Mouse (Mus musculus): ENCODE results near the gene Xab2. TPM values are rescaled to one million over a fixed set of nuclear protein-coding genes. Genes with fewer than 3 reads are reported as not detected.
A peak's percentile ranks its signal among the peaks of the same experiment; 100 is the strongest.
"Not testable (repeated sequence)": the region's sequence is repeated elsewhere in the genome, so short reads cannot be mapped to it uniquely, and the experiment has no call there.

The Xab2 gene
- total RNA-seq, 2 experiments from 2014 or later: 36.6 to 36.9 TPM

DNA sequence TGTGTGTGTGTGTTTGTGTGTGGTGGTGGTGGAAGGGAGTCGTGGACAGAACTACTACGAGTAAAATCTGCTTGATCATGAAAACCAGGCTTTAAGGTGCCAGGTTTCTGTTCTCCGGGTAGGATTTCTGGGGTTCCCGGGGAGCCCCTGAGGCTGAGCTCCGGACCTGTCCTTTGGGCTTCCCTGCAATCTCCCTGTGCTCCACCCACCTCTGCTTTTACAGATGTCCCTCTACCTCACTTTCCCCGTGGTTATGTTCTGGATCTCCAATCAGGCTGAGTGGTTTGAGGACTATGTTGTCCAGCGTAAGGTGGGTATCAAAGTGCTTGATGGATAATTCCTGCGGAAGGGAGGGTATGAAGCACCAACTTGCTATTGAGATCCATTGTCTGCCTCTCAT lies 1.0 kb upstream of the Xab2 start:
- intact Hi-C loops (cut with DNase I): no loop called here
- DNase-seq (ENCODE audit: low spot score in 2 of 2): no peak

DNA sequence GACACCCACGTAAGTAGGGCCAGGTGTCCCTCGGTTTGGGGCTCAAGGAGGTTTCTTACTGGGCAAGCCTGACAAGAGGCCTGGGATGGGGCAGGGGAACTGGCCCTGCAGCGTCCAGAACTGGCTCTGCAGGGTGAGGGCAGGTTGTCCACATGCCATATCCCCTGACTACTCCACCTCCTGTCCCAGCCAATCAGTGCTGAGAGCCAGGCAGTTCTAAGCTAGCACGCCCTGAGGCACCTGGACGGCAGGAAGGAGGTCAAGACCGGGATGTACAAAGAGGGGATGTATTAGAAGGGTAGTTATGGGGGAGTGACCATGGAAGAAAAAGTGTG lies 11.3 kb downstream of the Xab2 start:
- no peak for DNase-seq (ENCODE audit: low spot score in 2 of 2)
- intact Hi-C loops (cut with DNase I): no loop called here

DNA sequence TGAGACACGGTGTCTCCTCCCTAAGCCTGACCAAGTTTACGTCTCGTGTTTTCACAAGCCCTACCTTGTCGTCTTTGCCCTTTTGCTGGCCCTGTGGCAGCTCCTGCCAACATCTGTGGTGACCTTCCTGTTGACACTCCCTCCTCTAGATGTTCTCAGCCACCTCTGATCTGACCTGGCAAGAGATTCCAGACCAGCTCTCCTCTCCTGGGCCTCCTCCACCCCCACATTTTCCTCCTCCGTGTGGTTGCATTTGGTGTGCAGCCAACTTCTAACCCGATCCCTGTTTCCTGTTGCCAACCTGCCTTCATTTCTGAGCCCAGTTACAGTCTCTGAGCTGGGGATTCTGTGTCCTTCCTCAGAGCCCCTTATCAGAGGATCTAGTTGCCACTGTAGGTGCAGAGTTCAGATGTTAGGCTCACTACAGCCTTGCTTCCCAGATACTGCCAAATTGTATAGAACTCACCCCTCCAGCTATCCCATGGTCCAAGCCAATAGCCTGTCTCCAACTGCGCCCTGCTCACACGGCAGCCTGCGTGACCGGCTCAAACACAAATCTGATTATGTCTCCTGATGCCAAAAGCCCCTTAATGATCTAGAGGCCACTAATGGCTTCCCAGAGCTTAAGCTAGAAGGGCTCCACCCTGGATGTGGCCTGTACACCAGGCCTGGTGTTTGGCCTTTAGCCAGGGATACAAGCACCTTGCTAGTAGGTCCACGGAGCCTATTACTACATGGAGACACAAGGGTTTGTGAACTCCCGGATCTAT lies 11.9 kb downstream of the Xab2 start:
- intact Hi-C loops (cut with DNase I): no loop called here
- no peak for DNase-seq (ENCODE audit: low spot score in 2 of 2)

DNA sequence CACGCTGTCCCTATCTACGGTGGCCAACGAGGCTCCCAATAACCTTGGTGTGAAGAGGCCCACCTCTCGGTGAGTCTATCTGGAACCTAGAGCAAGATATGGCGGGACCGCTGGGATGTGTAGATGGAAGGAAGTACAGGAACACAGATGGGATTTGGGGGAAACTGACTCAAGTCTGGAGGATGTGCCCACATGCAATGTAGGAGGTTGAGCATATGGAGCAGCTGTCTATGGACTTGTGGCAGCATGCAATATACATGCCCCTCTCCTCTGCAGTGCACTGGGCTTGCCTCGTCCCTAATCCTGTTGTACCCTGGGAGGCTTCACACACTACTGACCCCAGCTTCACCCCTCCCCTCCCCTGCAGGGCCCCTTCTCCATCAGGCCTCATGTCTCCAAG lies 13.3 kb downstream of the Xab2 start:
- intact Hi-C loops (cut with DNase I): no loop called here
- no peak for DNase-seq (ENCODE audit: low spot score in 2 of 2)

DNA sequence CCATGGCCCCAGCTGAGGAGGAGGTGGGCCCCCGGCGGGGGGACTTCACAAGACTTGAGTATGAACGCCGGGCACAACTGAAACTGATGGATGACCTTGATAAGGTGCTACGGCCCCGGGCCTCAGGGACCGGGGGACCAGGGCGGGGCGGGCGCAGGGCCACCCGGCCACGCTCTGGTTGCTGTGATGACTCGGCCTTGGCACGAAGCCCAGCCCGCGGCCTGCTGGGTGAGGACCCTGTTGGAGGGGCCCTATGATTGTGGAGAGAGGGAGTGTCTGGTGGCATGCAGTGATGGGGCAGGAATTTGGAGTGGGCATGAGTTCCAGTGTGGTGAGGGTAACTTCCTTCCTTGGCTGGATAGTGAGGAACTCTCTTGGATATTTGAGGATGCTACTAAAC lies 14.5 kb downstream of the Xab2 start:
- intact Hi-C loops (cut with DNase I): no loop called here
- no peak for DNase-seq (ENCODE audit: low spot score in 2 of 2)

DNA sequence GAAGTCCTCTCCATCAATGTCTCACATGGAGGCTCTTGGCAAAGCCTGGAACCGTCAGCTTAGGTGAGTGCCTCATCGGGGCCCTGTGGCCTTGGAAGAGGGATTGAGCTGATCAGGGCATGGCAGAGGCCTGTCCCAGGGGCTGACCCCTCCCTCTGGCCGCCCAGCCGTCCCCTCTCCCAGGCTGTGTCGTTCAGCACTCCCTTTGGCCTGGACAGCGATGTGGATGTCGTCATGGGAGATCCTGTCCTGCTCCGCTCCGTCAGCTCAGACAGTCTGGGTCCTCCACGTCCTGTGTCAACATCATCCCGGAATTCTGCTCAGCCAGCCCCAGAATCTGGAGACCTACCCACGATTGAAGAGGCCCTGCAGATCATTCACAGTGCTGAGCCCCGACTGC lies 17.7 kb downstream of the Xab2 start:
- no peak for DNase-seq (ENCODE audit: low spot score in 2 of 2)
- intact Hi-C loops (cut with DNase I): no loop called here

DNA sequence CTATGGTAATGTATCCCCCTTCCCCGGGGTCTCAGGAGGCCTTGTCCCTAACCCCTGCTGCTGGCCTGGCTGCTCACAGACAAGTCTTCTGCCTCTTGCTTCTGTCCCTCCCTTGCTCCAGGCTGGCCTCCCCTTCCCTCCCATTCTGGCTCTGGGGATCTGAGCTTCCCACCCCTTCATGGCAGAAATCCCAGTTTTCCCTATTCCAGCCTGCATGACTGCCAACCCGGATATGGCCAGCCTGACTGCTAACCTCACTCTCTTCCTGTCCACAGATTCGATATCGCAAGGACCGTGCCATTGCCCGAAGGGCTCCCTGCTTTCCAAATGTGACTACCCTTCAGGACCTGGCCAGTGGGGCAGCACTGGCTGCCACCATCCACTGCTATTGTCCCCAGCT lies 20.7 kb downstream of the Xab2 start:
- intact Hi-C loops (cut with DNase I): no loop called here
- DNase-seq (ENCODE audit: low spot score in 2 of 2): no peak

DNA sequence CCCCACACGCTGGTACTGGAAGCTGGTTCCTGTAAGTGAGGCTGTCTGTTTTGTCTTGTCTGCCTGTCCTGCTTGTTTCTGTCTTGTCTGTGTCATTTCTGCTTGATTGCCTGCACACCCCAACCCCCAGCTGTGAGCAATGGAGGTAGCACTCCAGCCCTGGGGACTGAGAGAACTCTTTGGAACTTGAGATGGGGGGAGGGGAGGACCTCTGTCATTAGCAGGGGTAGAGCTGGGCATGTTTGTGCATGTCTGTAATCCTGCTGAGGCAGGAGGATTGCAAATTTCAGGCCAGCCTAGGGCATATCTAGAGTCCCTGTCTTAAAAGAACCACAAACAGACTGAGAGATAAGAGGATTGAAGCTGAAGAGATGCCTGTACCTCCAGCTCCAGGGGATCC lies 21.9 kb downstream of the Xab2 start:
- DNase-seq (ENCODE audit: low spot score in 2 of 2): no peak
- intact Hi-C loops (cut with DNase I): no loop called here

DNA sequence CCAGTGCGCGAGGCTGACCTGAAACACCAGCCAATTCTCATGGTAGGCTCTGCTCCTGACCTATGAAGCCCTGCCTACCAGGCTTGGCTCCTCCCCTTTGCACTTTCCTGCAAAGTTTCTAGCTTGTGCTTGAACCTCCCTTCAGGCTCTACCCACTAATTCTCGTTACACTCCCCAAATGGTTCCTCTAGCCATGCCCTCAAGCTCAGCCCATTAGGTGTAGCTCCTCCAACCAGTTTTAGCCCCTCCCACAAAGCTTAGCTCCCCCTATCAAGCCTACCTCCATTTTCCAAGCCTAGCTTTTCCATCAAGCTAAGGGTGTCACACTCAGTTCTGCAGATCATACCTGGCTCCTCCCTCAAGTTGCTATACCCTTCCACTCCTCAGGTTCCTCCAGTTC lies 23.1 kb downstream of the Xab2 start:
- intact Hi-C loops (cut with DNase I): no loop called here
- no peak for DNase-seq (ENCODE audit: low spot score in 2 of 2)

DNA sequence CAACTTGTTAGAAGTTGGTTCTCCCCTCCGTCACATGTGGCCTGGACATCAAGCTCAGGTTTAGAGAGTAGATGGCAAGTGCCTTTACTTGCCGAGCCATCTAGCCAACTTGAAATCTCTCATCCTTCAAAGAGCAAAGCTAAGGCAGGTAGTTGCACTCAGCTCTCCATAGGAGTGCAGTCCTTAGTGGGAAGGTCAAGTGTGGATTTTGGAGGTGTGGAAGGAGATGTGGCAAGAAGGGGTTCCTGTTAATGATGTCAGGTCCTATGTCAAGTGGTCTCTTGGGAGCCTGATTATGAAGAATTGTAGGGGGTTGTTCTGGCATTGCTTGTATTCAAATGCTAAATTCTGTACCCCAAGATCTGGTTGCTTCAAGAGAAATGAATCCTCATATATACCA lies 26.6 kb downstream of the Xab2 start:
- intact Hi-C loops (cut with DNase I): no loop called here
- no peak for DNase-seq (ENCODE audit: low spot score in 2 of 2)

DNA sequence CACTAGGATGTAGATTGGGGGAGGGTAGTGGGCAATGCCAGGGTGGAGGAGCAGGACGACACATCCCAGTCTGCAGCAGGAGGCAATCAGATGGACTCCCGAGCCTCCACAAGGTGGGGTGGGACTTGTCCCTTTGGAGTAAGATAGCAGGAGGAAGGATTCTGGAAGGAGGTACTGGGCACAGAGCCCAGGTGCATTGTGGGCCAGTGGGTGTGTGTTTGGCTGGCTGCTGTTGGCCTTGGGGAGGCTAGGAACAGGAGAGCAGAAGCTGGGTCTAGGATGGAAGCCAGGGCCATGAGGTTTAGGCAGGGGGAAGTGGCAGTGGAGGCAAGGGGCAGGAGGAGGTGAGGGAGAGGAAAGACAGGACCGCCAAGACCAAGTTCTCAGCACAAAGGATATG lies 27.6 kb downstream of the Xab2 start:
- no peak for DNase-seq (ENCODE audit: low spot score in 2 of 2)
- intact Hi-C loops (cut with DNase I): no loop called here

DNA sequence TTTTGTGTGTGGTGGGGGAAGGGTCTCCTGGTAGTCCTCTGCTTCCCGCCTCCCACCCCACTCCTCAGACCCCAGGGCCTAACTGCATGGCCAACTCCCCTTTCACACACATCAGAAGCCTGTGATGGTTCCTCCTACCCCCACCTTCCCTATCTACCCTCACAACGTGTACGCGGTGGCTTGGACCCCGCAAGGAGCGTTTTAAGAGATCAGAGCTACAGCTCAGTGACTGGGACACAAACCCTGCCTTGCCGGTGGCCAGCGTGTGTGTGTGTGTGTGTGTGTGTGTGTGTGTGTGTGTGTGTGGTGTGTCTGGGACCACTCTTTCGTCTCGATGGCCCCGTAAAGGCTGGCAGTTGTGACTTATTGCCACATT lies 32.9 kb downstream of the Xab2 start:
- intact Hi-C loops (cut with DNase I): no loop called here

DNA sequence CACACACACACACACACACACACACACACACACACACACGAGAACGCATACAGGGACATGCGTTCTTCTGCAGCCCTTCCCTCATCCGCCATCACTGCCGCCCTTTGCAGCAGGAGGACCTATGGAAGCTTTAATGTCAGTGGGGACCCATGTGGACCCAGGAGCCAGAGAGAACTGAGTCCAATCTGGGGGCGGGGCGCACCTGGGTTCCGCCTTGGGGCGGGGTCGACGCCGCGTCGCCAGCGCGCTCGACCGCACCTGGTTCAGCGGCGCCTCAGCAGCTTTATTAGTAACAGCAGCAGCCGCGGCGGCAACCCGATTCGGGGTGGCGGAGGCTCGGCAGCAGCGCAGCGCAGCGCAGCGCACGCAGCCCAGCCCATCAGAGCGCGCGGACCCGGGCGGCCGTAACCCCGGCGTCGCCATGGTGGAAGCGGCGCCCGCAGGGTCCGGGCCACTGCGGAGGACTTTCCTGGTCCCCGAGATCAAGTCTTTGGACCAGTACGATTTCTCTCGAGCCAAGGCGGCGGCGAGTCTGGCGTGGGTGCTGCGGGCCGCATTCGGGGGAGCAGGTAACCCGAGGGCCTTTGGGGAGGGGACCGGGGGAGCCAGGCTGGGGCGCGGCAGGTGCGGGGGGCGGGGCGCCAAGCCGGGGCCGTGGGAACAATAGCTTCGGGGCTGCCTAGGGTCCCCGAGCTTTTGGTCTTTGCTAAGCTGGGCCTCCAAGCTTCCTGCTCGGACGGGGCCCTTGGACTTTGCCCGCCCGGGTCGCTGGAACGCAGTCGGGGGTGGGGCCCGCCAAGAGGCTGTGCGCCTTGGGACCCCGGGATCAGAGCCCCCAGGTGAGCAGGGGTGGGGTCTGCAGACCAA lies 33.5 kb downstream of the Xab2 start:
- DNase-seq (ENCODE audit: low spot score in 2 of 2): peak; percentile 73 to 79
- intact Hi-C loops (cut with DNase I): no loop called here

More for the DNA sequence above, 32.9 kb downstream of the Xab2 start:
- DNase-seq (ENCODE audit: low spot score in 2 of 2): no peak

DNA sequence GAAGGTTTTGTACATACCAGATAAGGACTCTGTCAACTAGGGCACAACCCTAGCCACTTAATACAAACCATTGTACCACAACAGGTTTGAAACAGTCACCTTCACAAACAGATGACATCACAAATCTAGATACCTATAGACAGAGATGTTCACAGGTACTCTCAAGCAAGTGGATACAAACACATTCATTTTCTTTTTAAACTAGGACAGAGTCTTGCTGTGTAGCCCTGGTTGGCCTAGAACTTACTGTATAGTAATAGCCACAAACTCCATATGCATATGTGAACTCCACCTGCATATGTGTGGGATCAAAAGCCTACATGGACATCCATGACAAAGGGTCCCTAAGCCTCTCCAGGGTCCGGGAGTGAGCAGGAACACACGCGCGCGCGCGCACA lies 34.1 kb downstream of the Xab2 start, which contains the start of gene Camsap3:
Gene Camsap3, plus strand, starts transcription at position 301 of the 398 bp plus-strand sequence.
- intact Hi-C loops (cut with DNase I): no loop called here

DNA sequence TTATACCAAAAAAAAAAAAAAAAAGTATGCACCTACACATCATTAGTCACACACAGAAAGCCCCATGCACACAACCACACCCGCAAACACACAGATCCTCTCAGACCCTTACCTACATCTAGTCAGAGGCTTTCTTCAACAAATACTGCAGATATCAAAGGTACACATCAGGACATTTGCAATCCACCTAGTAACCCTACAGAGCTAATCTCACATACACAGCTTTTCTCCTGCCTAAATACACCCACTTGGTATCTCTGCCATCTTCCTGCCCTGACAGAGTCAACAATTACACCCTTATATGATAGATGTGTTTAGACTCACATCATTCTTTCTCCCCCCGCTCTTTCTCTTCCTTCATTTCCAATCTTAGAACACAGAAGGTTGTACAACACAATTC lies 34.7 kb downstream of the Xab2 start:
- DNase-seq (ENCODE audit: low spot score in 2 of 2): no peak
- intact Hi-C loops (cut with DNase I): no loop called here

More for the DNA sequence above, 34.1 kb downstream of the Xab2 start, which contains the start of gene Camsap3:
- DNase-seq (ENCODE audit: low spot score in 2 of 2): no peak

DNA sequence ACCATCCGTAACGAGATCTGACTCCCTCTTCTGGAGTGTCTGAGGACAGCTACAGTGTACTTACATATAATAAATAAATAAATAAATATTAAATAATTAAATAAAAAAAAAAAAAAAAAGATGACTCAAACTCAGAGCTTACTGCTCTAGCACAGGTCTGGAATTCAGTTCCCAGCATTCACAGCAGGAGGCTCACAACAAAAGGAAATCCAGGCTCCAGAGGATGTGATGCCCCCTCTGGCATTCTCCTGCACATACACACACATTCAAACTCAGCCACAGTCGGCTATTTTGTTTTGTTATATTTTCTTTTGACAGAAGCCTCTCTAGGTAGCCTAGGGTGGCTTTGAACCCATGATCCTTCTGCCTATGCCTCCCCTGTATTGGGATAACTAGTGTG lies 39.2 kb downstream of the Xab2 start:
- DNase-seq (ENCODE audit: low spot score in 2 of 2); intact Hi-C loops (cut with DNase I): not testable (repeated sequence)

DNA sequence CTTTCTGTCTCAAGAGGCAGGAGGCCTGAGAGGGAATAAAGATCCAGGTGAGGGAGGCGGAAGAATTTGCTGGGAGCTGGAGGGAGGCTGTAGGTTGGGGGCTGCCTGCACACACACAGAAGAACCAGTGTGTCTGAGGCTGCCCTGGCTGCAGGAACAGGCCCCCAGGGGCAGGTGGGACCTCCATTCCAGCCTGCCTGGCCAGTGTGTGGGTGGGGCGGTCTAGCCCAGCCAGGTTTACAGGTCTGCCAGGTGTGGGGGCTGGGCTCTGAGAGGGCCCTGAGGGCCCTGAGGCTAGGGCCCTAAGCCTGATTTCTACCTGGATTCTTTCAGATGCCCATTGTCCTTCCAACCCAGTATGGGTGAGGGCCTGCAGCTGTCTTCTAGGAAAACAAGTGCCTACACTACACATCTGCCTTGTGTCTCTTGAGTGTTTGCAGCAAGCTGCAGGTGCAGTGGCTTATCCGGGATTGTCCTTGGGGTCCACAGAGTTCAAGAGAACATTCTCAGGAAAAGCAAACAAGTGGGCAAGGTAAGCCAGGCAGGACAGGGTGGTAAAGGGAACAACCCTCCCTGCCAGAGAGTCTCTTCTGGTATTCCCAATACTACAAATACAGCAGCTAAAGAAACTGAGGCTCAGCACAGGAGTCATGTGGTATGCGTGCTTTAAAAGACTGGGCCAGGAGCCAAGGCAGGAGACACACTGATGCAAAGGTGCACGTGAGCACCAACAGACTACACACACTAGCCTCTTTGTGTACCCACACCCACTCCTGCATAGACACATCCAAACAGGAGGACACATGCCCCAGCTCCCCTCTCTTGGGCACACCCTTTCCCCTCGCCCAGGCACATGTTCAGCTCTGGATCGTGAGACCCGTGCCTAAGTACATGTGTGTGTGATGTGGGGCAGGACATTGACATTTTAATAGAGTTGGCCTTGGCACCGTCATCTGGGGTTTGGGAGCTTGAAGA lies 41.4 kb downstream of the Xab2 start:
- intact Hi-C loops (cut with DNase I): no loop called here
- DNase-seq (ENCODE audit: low spot score in 2 of 2): no peak

DNA sequence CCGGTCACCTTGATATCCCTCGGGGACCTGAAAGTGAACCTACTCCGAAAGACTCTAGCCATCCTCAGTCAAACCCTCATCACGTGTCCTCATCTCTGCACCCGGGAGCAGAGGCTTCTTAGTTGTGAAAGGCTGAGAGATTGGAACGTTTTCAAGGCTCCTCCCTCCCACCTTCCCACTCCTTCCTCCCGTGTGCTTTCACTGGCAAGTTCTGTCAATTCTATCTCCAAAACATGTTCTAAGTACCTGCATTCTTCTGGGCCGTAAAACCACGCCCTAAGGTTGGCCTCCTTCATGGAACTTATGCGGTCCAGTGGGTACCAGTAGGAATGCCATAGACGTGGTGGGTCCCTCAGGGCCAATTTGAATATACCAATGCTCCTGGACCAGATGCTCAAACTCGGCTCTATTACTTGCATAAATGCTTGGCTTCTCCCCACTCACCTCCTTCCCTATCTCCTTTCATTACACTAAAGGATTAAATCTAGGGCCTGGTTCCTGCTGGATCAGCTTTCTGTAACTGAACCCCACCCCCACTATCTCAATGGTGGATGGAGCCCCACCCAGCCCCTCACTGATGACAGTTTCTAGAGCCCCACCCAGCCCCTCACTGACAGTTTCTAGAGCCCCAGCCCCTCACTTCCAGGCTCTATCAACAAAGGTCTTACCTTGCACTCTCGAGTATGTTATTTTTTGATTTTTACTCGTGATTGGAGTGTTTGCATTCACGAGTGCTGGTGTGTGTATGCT lies 44.7 kb downstream of the Xab2 start:
- no peak for DNase-seq (ENCODE audit: low spot score in 2 of 2)
- intact Hi-C loops (cut with DNase I): no loop called here

DNA sequence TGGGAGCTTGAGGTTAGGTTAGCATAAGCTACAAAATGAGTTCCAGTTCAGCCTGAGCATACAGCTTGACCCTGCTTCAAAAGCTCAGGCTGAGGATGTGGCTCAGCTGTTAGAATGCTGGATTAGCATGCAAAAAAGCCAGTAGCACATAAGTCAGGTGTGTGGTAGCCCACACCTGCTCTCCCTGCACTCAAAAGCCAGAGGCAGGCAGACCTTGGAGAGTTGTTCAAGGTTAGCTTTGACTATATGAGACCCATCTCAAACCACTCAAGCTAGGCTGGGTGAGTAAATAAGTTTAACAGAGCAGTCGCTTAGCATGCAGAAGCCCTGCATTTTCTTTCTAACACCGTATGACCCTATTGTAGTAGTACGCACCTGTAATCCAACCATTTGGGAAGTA lies 46.6 kb downstream of the Xab2 start:
- intact Hi-C loops (cut with DNase I): no loop called here
- no peak for DNase-seq (ENCODE audit: low spot score in 2 of 2)

Data from left cerebral cortex, postnatal 36 days (tissue).